9 mouse cellular contexts compared by ENCODE assay signal in the genomic region with DNA sequence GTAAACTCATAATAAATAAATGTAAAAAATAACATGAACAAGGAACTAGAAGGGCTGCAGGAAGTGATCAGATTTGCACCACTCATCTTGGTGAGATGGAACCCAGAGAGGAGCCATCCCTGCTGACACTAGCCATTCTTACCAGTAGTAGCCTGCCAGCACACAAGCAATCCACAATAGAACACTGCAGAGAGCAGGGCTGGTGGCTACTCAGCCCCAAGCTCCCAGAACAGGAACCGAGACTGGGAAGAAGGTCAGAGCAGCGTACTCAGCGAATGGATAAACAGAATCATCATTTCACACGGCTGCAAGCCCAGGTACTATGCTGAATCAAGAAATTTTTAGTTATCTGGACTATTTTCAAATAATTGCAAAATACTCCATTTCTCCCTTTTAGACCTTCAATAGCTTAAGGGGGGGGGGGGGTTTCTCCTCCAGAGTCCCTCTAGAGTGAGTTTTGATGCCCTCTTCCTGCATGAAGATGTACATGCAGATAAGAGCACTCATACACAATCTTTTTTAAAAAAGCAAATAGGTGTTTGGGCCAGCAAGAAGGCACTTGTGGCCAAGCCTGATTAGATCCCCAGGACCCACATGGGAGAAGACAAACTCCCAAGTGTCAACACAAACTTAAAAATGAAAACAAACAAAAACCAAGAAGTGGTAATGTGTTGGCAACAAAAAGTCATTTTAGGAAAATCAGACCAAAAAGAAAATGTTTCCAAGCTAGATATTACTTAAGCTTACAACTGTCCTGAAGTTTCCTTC. TPM values are rescaled to one million over a fixed set of nuclear protein-coding genes. Genes with fewer than 3 reads are reported as not detected.
DNase-seq lines count a peak whose midpoint lies in the region; ATAC-seq and TF ChIP-seq lines count a peak whose summit lies in the region.
"Had no signal": no experiment of that assay in that cellular context is flagged by ENCODE, and none has a peak within 500 bp of the region (broad histone marks: within the 10 kb centered on the region; RNA-seq: fewer than 3 reads in every experiment).

No protein-coding gene starts in this region.

- no peak overlapping the region for H3K4me2 ChIP-seq in forebrain, postnatal 0 days (ENCODE audit: low read depth)

- WGBS in forebrain, postnatal 0 days = 55% methylated on average over 4 of the region's 4 CpGs

- no peak; a peak in 1 of 4 replicates for TF ChIP-seq POLR2A in MEL (IDR thresholded peaks at IDR 0.05; ENCODE audit: control insufficient read depth in 1 of 2, insufficient read depth in 1 of 2, low read depth in 1 of 2, low read length in 2 of 2, poor library complexity in 1 of 2)

- DNase-seq in layer of hippocampus, adult 9-11 months = peak; percentile 68
- DNase-seq in layer of hippocampus, adult 18-20 months (ENCODE audit: low spot score in 2 of 2) = no peak
- DNase-seq in MEL (ENCODE audit: low read depth, low spot score) = no peak
- peak; percentile 44 to 71 for DNase-seq in heart, adult 9 months (ENCODE audit: low spot score in 2 of 2)
- no peak for DNase-seq in right cerebral cortex, adult 2 months (ENCODE audit: low spot score in 2 of 2)
- no peak for DNase-seq in forebrain, postnatal 0 days
- DNase-seq: cerebellum, adult 2 months; right cerebral cortex, postnatal 25 days had no signal

- H3K79me2 ChIP-seq in MEL (ENCODE audit: control insufficient read depth, insufficient read depth, low read length, poor library complexity) = peaks cover 95% of the 10 kb centered on the region

- peaks cover 4 to 16% of the 10 kb centered on the region in 2 experiments for H3K4me1 ChIP-seq in MEL (ENCODE audit: control insufficient read depth in 1 of 2, insufficient read depth in 2 of 2, low read length in 2 of 2)
- H3K4me1 ChIP-seq in megakaryocyte, embryonic 14.5 days = peaks cover 75% of the 10 kb centered on the region
- peaks cover 14% of the 10 kb centered on the region for H3K4me1 ChIP-seq in forebrain, postnatal 0 days (ENCODE audit: insufficient read depth)

- H3K27ac ChIP-seq in MEL (ENCODE audit: control insufficient read depth, low read depth, low read length) = no peak overlapping the region
- H3K27ac ChIP-seq in forebrain, postnatal 0 days (ENCODE audit: low read depth, low read length) = no peak overlapping the region

- H3K36me3 ChIP-seq in MEL (ENCODE audit: control insufficient read depth in 1 of 2, insufficient read depth in 2 of 2, low read length in 2 of 2) = peaks cover 25 to 60% of the 10 kb centered on the region in 2 experiments
- H3K36me3 ChIP-seq in megakaryocyte, embryonic 14.5 days (replicated peaks; ENCODE audit: low read length) = peaks cover 39% of the 10 kb centered on the region
- no peaks in the 10 kb centered on the region for H3K36me3 ChIP-seq in forebrain, postnatal 0 days (ENCODE audit: insufficient read depth)

- H3K27me3 ChIP-seq in MEL (ENCODE audit: control insufficient read depth in 1 of 2, insufficient read depth in 2 of 2, low read length in 2 of 2) = no peaks in the 10 kb centered on the region
- no peaks in the 10 kb centered on the region for H3K27me3 ChIP-seq in megakaryocyte, embryonic 14.5 days (replicated peaks)
- H3K27me3 ChIP-seq in forebrain, postnatal 0 days (ENCODE audit: insufficient read depth, low read length) = no peaks in the 10 kb centered on the region

- ATAC-seq in forebrain, postnatal 0 days = no peak

- no peak for TF ChIP-seq RAD21 in MEL (IDR thresholded peaks at IDR 0.05; ENCODE audit: low read depth, low read length)

- H3K4me3 ChIP-seq in MEL (ENCODE audit: control insufficient read depth in 1 of 2, insufficient read depth in 1 of 2, low read depth in 2 of 2, low read length in 2 of 2) = peak overlapping the region; percentile 62 to 85
- H3K4me3 ChIP-seq in megakaryocyte, embryonic 14.5 days (replicated peaks) = peak overlapping the region; percentile 64
- no peak overlapping the region for H3K4me3 ChIP-seq in forebrain, postnatal 0 days (ENCODE audit: low read depth, low read length)

- H3K9ac ChIP-seq in MEL (ENCODE audit: control insufficient read depth, low read depth, low read length, poor library complexity, severe bottlenecking) = peak overlapping the region; percentile 99
- H3K9ac ChIP-seq in forebrain, postnatal 0 days = no peak overlapping the region

- no peaks in the 10 kb centered on the region for H3K9me3 ChIP-seq in MEL (replicated peaks; ENCODE audit: insufficient read depth, low read length)
- no peaks in the 10 kb centered on the region for H3K9me3 ChIP-seq in megakaryocyte, embryonic 14.5 days
- H3K9me3 ChIP-seq in forebrain, postnatal 0 days (ENCODE audit: low read length) = no peaks in the 10 kb centered on the region

- TF ChIP-seq CTCF in MEL (IDR thresholded peaks at IDR 0.05 in 2 of 3, conservative IDR thresholded peaks at IDR 0.05 in 1 of 3; ENCODE audit: control insufficient read depth in 1 of 3, insufficient read depth in 1 of 3, low read depth in 2 of 3, low read length in 3 of 3, poor library complexity in 1 of 3, severe bottlenecking in 1 of 3) = no peak
- TF ChIP-seq CTCF in forebrain, postnatal 0 days (IDR thresholded peaks at IDR 0.05; ENCODE audit: low read depth) = no peak

- TF ChIP-seq EP300 in MEL (IDR thresholded peaks at IDR 0.05; ENCODE audit: low read depth in 1 of 2, low read length in 2 of 2) = no peak

TF ChIP-seq in MEL, 35 proteins besides CTCF, POLR2A, EP300 and RAD21:
- TF ChIP-seq GABPA (IDR thresholded peaks at IDR 0.05; ENCODE audit: low read depth, low read length) (no peak), GATA1 (IDR thresholded peaks at IDR 0.05; ENCODE audit: low read depth, low read length) (peak; percentile 24; the same call in 1 of the 2 replicates), MXI1 (IDR thresholded peaks at IDR 0.05; ENCODE audit: low read depth, low read length) (0 out of 2 replicates have a peak, but pooled peaks have one; percentile 2), CHD2 (IDR thresholded peaks at IDR 0.05; ENCODE audit: low read length) (no peak), ZC3H11A (IDR thresholded peaks at IDR 0.05; ENCODE audit: low read depth, low read length) (no peak), SMC3 (IDR thresholded peaks at IDR 0.05; ENCODE audit: low read depth, low read length) (no peak), RCOR1 (IDR thresholded peaks at IDR 0.05; ENCODE audit: low read depth, low read length) (no peak), ETS1 (IDR thresholded peaks at IDR 0.05; ENCODE audit: low read depth, low read length) (no peak), ELF1 (IDR thresholded peaks at IDR 0.05; ENCODE audit: low read depth, low read length) (no peak), MAZ (IDR thresholded peaks at IDR 0.05; ENCODE audit: low read depth, low read length) (no peak), SIN3A (IDR thresholded peaks at IDR 0.05; ENCODE audit: low read length) (peak; percentile 79), KAT2A (conservative IDR thresholded peaks at IDR 0.05; ENCODE audit: low read depth, low read length) (no peak), USF1 (IDR thresholded peaks at IDR 0.05; ENCODE audit: low read depth, low read length) (no peak), BHLHE40 (IDR thresholded peaks at IDR 0.05; ENCODE audit: borderline replicate concordance, low read depth, low read length) (no peak), E2F4 (IDR thresholded peaks at IDR 0.05; ENCODE audit: borderline replicate concordance, low read depth, low read length) (no peak), POLR2AphosphoS5 (IDR thresholded peaks at IDR 0.05; ENCODE audit: borderline replicate concordance, low read depth, low read length) (no peak), ZKSCAN1 (IDR thresholded peaks at IDR 0.05; ENCODE audit: low read depth, low read length) (no peak), MEF2A (IDR thresholded peaks at IDR 0.05; ENCODE audit: extremely low read depth, insufficient replicate concordance, low read depth, low read length, poor library complexity, severe bottlenecking) (no peak), TAL1 (IDR thresholded peaks at IDR 0.05; ENCODE audit: low read length) (no peak), CHD1 (IDR thresholded peaks at IDR 0.05; ENCODE audit: low read depth, low read length) (peak; percentile 51), MYB (IDR thresholded peaks at IDR 0.05; ENCODE audit: low read depth, low read length) (no peak), ZMIZ1 (IDR thresholded peaks at IDR 0.05; ENCODE audit: low read depth, low read length) (no peak), TCF12 (IDR thresholded peaks at IDR 0.05; ENCODE audit: low read depth, low read length) (no peak), MYC (IDR thresholded peaks at IDR 0.05; ENCODE audit: low read depth, low read length) (no peak), JUND (IDR thresholded peaks at IDR 0.05; ENCODE audit: low read depth, low read length) (no peak), HCFC1 (IDR thresholded peaks at IDR 0.05; ENCODE audit: low read depth, low read length) (no peak), NELFE (IDR thresholded peaks at IDR 0.05; ENCODE audit: low read depth, low read length) (no peak), POLR2AphosphoS2 (IDR thresholded peaks at IDR 0.05; ENCODE audit: low read length) (no peak), MAFK (IDR thresholded peaks at IDR 0.05; ENCODE audit: borderline replicate concordance, low read depth, low read length) (no peak), TBP (IDR thresholded peaks at IDR 0.05; ENCODE audit: low read depth, low read length) (no peak)

RNA-seq across cellular contexts. Expression of a gene that starts 4.4 kb away (rescaled TPM):
- total RNA-seq in layer of hippocampus, adult 18-20 months (2021) = 1 to 10 TPM; 6.2 to 6.7 TPM
- 14.1 and 16.8 TPM in 2 replicates for total RNA-seq in MEL (2012; rRNA removed)
- polyA plus RNA-seq in MEL (2012; ENCODE audit: insufficient read depth in 1 of 2, insufficient read length in 2 of 2, low read depth in 1 of 2, low replicate concordance in 2 of 2, missing spikeins in 1 of 2) = 10 to 100 TPM in 1 of 2 experiments, not detected in 1; 20.3 TPM
- 1.2 TPM in 1 of 2 replicates, not detected in the other for polyA plus RNA-seq in megakaryocyte, embryonic 14.5 days (2012; ENCODE audit: insufficient read depth, low replicate concordance)
- 5.2 and 5.4 TPM in 2 replicates for total RNA-seq in forebrain, postnatal 0 days (2014; rRNA removed)
- polyA plus RNA-seq in forebrain, postnatal 0 days (2015; fragmentation: Nextera tagmentation; extraction: Ambion mirVana) = 4.6 and 5.8 TPM in 2 replicates

RNA-seq across cellular contexts. Expression of a gene that starts 4.6 kb away (rescaled TPM):
- total RNA-seq in layer of hippocampus, adult 18-20 months (2021) = 10 to 100 TPM; 67.4 to 73.2 TPM
- 136 and 161 TPM in 2 replicates for total RNA-seq in MEL (2012; rRNA removed)
- polyA plus RNA-seq in MEL (2012; ENCODE audit: insufficient read depth in 1 of 2, insufficient read length in 2 of 2, low read depth in 1 of 2, low replicate concordance in 2 of 2, missing spikeins in 1 of 2) = 100 to 1,000 TPM; 213 to 835 TPM
- 2.7 and 34.2 TPM in 2 replicates for polyA plus RNA-seq in megakaryocyte, embryonic 14.5 days (2012; ENCODE audit: insufficient read depth, low replicate concordance)
- total RNA-seq in forebrain, postnatal 0 days (2014; rRNA removed) = 69.7 and 71.6 TPM in 2 replicates
- polyA plus RNA-seq in forebrain, postnatal 0 days (2015; fragmentation: Nextera tagmentation; extraction: Ambion mirVana) = 41.2 and 45.9 TPM in 2 replicates

Comparison
In these comparisons a context has a peak if more than half of its experiments do, and no peak if none do; other contexts are left out.
1. DNase-seq: peak in layer of hippocampus, adult 9-11 months (single experiment) and heart, adult 9 months (2 of 2); none in layer of hippocampus, adult 18-20 months (0 of 2), MEL (single experiment), right cerebral cortex, adult 2 months (0 of 2) and forebrain, postnatal 0 days (single experiment).